8 mouse cellular contexts compared by ENCODE assay signal in genomic region chr8:95434233-95434632, GRCm38 (mm10). TPM values are rescaled to one million over a fixed set of nuclear protein-coding genes. Genes with fewer than 3 reads are reported as not detected.
DNase-seq lines count a peak whose midpoint lies in the region; ATAC-seq lines count a peak whose summit lies in the region.

No protein-coding gene starts in this region.

- no peaks in the 10 kb centered on the region for H3K27me3 ChIP-seq in midbrain, embryonic 14.5 days (ENCODE audit: control insufficient read depth, insufficient read depth, low read length)

- H3K27ac ChIP-seq in midbrain, embryonic 14.5 days (replicated peaks; ENCODE audit: low read depth, low read length) = peak overlapping the region; percentile 87

- H3K9ac ChIP-seq in midbrain, embryonic 14.5 days (replicated peaks; ENCODE audit: low read length) = peak overlapping the region; percentile 90

- intact Hi-C loops in left cerebral cortex, postnatal 10 days (cut with DNase I) = loop anchor here (5.0 kb wide), 1 partner anchor 82 kb away; the partner anchor contains the start of gene Mmp15

- peak overlapping the region; percentile 84 for H3K4me3 ChIP-seq in midbrain, embryonic 14.5 days (replicated peaks; ENCODE audit: low read depth, low read length)

- peak overlapping the region; percentile 59 for H3K4me2 ChIP-seq in midbrain, embryonic 14.5 days (ENCODE audit: low read length)

- ATAC-seq in midbrain, embryonic 14.5 days (ENCODE audit: low FRiP score, low TSS enrichment) = peak; percentile 59

- no peaks in the 10 kb centered on the region for H3K9me3 ChIP-seq in midbrain, embryonic 14.5 days (ENCODE audit: control insufficient read depth, low read length)

- H3K4me1 ChIP-seq in midbrain, embryonic 14.5 days (ENCODE audit: control insufficient read depth, insufficient read depth, low read length) = peaks cover 40% of the 10 kb centered on the region

- WGBS in midbrain, embryonic 14.5 days = under 1% methylated on average over 25 of the region's 25 CpGs

- DNase-seq in adrenal gland, postnatal 36 days = peak; percentile 49 to 54
- no peak for DNase-seq in adrenal gland, adult 18-20 months (ENCODE audit: low spot score in 2 of 2)
- peak; percentile 38 for DNase-seq in right cerebral cortex, adult 18-20 months
- DNase-seq in right cerebral cortex, postnatal 36 days (ENCODE audit: low spot score in 2 of 2) = no peak
- peak; percentile 13 for DNase-seq in forelimb bud, embryonic 11.5 days (ENCODE audit: low read depth, low spot score)
- peak; percentile 40 to 57 for DNase-seq in left cerebral cortex, postnatal 10 days (ENCODE audit: extremely low spot score in 1 of 2, low spot score in 2 of 2)
- peak; percentile 62 for DNase-seq in midbrain, embryonic 14.5 days
- DNase-seq in spleen, adult 18-20 months = no peak

- H3K36me3 ChIP-seq in midbrain, embryonic 14.5 days (ENCODE audit: control insufficient read depth, insufficient read depth, low read length) = no peaks in the 10 kb centered on the region

RNA-seq across cellular contexts. Expression of gene Cfap20, which starts 0.4 kb away (rescaled TPM):
- total RNA-seq in adrenal gland, postnatal 36 days (2021) = 10 to 100 TPM; 33.1 to 44.8 TPM
- 10 to 100 TPM; 25.8 to 33.6 TPM for total RNA-seq in adrenal gland, adult 18-20 months (2021)
- 10 to 100 TPM; 69.4 to 72.6 TPM for total RNA-seq in left cerebral cortex, postnatal 10 days (2021)
- polyA plus RNA-seq in midbrain, embryonic 14.5 days (2014; fragmentation: Nextera tagmentation; extraction: Ambion mirVana) = 133 TPM in 2 replicates

RNA-seq across cellular contexts. Expression of gene Csnk2a2, which starts 55.6 kb away (rescaled TPM):
- total RNA-seq in adrenal gland, postnatal 36 days (2021) = 10 to 100 TPM; 74.0 to 87.9 TPM
- 10 to 100 TPM; 70.3 to 88.4 TPM for total RNA-seq in adrenal gland, adult 18-20 months (2021)
- total RNA-seq in left cerebral cortex, postnatal 10 days (2021) = 100 to 1,000 TPM in 1 of 2 experiments, 10 to 100 TPM in 1; 93.5 to 101 TPM
- polyA plus RNA-seq in midbrain, embryonic 14.5 days (2014; fragmentation: Nextera tagmentation; extraction: Ambion mirVana) = 18.8 and 19.1 TPM in 2 replicates

Comparison
In these comparisons a context has a peak if more than half of its experiments do, and no peak if none do; other contexts are left out.
1. DNase-seq: peak in adrenal gland, postnatal 36 days (2 of 2), right cerebral cortex, adult 18-20 months (single experiment), forelimb bud, embryonic 11.5 days (single experiment), left cerebral cortex, postnatal 10 days (2 of 2) and midbrain, embryonic 14.5 days (single experiment); none in adrenal gland, adult 18-20 months (0 of 2), right cerebral cortex, postnatal 36 days (0 of 2) and spleen, adult 18-20 months (0 of 2).